Mouse (Mus musculus) testis, adult 10 weeks (tissue): ENCODE results near the gene Erfe. TPM values are rescaled to one million over a fixed set of nuclear protein-coding genes. Genes with fewer than 3 reads are reported as not detected.

Experiments used
- polyA plus RNA-seq: library from polyadenylated mRNA; stranded (reverse); fragments of 350-450 nt; fragmentation: Illumina TruSeq; extraction: RNeasy Lipid Tissue Mini Kit (QIAGEN cat#74804); gene quantifications from one replicate; pipeline ENCODE4 v1.2.3, GENCODE M21; 2014; ENCODE audit warnings: low read depth, low replicate concordance

Gene Erfe
- 1.0 TPM for polyA plus RNA-seq

DNA sequence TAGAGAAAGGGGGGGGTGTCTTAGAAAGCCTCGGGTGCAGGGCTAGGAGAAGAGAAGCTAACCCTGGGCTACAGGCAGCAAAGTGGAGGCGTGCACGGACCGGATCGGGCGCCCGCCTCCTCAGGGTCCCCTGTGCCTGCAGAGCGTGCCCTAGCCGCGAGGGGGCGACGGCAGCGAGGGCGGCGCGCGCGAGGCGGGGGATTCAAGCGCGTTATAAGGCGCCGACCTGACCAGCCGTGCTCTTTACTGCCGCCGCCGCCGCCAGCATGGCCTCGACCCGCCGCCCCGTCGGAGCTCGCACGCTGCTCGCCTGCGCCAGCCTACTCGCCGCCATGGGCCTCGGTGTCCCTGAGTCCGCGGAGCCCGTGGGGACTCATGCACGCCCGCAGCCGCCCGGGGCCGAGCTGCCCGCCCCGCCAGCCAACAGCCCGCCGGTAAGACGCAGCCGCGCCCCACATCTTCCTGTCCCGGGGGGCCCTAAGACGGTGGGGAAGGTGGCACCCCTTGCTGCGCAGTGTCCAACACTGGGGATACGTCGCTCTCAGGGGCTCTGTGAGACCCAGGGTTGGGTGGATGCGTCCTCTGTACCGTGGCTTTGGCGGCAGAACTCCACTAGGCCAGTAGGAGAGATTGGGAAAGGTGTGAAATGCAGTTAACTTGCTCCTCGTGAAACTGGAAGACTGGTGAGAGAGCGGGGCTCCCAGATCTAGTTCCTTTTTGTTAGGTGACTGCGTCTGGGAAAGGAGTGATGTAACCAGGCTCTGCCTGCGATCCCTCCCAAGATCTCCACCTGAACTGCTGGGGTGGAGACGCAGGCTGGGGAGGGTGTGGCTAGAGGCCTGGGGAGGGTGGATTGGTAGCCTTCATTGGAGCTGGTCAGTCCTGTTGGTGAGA is at the start of gene Erfe:
TSS of gene Erfe (plus strand) at position 216 of the 894 bp plus-strand sequence.

GRCm38 (mm10) chr1:91321760-91322438 is 44.3 kb upstream of the Erfe start, which contains the start of gene Espnl:
Espnl (plus strand) TSS chr1:91322075.

DNA sequence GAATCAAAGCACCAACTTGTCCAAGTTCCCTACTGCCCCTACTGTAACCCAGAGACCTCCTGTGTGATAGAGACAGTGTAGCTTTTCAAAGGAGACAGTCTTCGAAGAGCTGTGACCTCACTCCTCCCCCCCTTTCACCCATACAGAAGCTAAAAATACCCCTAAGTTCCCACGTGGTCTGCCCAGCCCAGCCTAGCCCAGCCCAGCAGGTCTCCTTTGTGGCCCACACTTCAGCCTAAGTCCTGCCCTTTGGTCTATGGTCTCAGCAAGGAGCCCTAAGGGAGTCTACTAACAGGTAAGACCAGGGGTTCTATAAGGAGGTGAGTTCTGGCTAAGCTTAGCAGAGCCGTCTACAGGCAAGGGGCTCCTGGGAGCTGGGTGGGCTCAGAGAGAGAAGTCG is 15.4 kb upstream of the Erfe start, which contains the start of gene Klhl30:
TSS of gene Klhl30 (plus strand) at position 176 of the 400 bp plus-strand sequence.

DNA sequence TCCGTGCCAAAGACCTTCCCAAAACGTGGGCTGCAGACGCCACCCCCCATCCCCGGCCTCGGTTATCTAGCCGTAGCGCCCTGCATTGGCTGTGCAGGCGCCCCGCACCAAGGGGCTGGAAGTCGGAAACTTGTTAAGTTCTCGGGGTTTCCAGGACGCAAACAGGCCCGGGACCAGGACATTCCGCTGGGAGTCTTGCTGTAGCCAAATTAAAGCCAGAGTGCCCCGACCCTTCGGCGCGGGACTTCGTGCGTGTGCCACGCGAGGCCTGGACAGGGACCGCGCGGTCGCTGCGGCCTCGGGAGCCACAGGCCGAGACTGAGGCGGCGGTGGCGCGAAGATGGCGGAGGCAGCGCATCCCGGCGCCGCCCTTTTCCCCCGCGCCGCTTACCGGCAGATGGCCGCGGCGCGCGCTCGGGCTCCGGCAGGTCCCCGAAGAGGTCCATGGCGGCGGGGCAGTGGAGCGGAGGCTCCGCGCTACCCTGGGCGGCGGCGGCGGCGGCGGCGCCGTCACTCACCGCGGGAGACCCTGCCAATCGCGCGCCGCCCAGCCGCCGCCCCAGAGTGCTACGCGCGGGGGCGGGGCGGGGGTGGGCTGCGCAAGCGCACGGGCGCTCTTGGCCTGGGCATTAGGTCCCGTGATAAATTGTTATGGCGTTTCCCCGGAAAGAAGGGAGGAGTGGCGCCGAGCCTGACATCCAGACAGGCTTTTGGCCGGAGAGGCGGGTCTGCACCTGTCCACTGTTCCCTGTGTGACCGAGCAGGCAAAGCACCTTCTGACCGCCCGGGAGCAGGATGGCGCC is 32.2 kb downstream of the Erfe start, which contains the start of gene Ilkap:
TSS of gene Ilkap (minus strand) at position 556 of the 803 bp plus-strand sequence.

GRCm38 (mm10) chr1:91413898-91414594 is 47.8 kb downstream of the Erfe start, which contains the start of gene Hes6:
Hes6 (minus strand) TSS chr1:91414038.

Other genes with a start within 250 kb of the Erfe start
- 167 TPM for gene Rbm44, start 221.3 kb upstream of the Erfe start, polyA plus RNA-seq
- gene Ramp1, start 186.6 kb upstream of the Erfe start, polyA plus RNA-seq: 0.20 TPM
- 216 TPM for gene Ube2f, start 116.1 kb upstream of the Erfe start, polyA plus RNA-seq
- gene Scly, start 68.1 kb upstream of the Erfe start, polyA plus RNA-seq: 4.8 TPM
- gene Espnl, start 44.4 kb upstream of the Erfe start, polyA plus RNA-seq: 0.06 TPM
- gene Klhl30, start 15.4 kb upstream of the Erfe start, polyA plus RNA-seq: not detected
- 14.5 TPM for gene Ilkap, start 32.4 kb downstream of the Erfe start, polyA plus RNA-seq
- gene Hes6, start 47.6 kb downstream of the Erfe start, polyA plus RNA-seq: not detected
- 1.3 TPM for gene Per2, start 92.9 kb downstream of the Erfe start, polyA plus RNA-seq
- gene Traf3ip1, start 128.2 kb downstream of the Erfe start, polyA plus RNA-seq: 13.1 TPM
- gene Asb1, start 174.1 kb downstream of the Erfe start, polyA plus RNA-seq: 12.1 TPM